ENCODE assay signal across 8 mouse cellular contexts in genomic region chr13:58806896-58807628, GRCm38 (mm10). TPM values are rescaled to one million over a fixed set of nuclear protein-coding genes. Genes with fewer than 3 reads are reported as not detected.
DNase-seq lines count a peak whose midpoint lies in the region; ATAC-seq and TF ChIP-seq lines count a peak whose summit lies in the region.

No protein-coding gene starts in this region.

- no peaks in the 10 kb centered on the region for H3K9me3 ChIP-seq in lung, embryonic 14.5 days (ENCODE audit: low read depth, low read length)
- H3K9me3 ChIP-seq in embryonic facial prominence, embryonic 15.5 days (replicated peaks), result no peaks in the 10 kb centered on the region
- H3K9me3 ChIP-seq in hindbrain, embryonic 11.5 days (ENCODE audit: control insufficient read depth, low read length), result no peaks in the 10 kb centered on the region

- H3K27ac ChIP-seq in lung, embryonic 14.5 days (ENCODE audit: low read depth), result no peak overlapping the region
- peak overlapping the region; percentile 75 for H3K27ac ChIP-seq in embryonic facial prominence, embryonic 15.5 days (replicated peaks)
- H3K27ac ChIP-seq in hindbrain, embryonic 11.5 days (ENCODE audit: low read depth, low read length), result peak overlapping the region; percentile 70

- peak overlapping the region; percentile 32 for H3K9ac ChIP-seq in lung, embryonic 14.5 days
- H3K9ac ChIP-seq in embryonic facial prominence, embryonic 15.5 days, result peak overlapping the region; percentile 52
- H3K9ac ChIP-seq in hindbrain, embryonic 11.5 days (ENCODE audit: low read depth, low read length), result peak overlapping the region; percentile 88

- under 1% methylated on average over 34 of the region's 34 CpGs for WGBS in lung, embryonic 14.5 days
- under 1% methylated on average over 34 of the region's 34 CpGs for WGBS in embryonic facial prominence, embryonic 15.5 days
- under 1% methylated on average over 34 of the region's 34 CpGs for WGBS in hindbrain, embryonic 11.5 days

- no peaks in the 10 kb centered on the region for H3K36me3 ChIP-seq in lung, embryonic 14.5 days (ENCODE audit: insufficient read depth)
- no peaks in the 10 kb centered on the region for H3K36me3 ChIP-seq in embryonic facial prominence, embryonic 15.5 days
- H3K36me3 ChIP-seq in hindbrain, embryonic 11.5 days (ENCODE audit: control insufficient read depth, insufficient read depth, low read length), result no peaks in the 10 kb centered on the region

- no peak for TF ChIP-seq CTCF in lung, embryonic 14.5 days (IDR thresholded peaks at IDR 0.05; ENCODE audit: low read depth)

- no peaks in the 10 kb centered on the region for H3K4me1 ChIP-seq in lung, embryonic 14.5 days (ENCODE audit: insufficient read depth)
- peaks cover 23% of the 10 kb centered on the region for H3K4me1 ChIP-seq in embryonic facial prominence, embryonic 15.5 days
- H3K4me1 ChIP-seq in hindbrain, embryonic 11.5 days (replicated peaks; ENCODE audit: control insufficient read depth, insufficient read depth, low read length), result no peaks in the 10 kb centered on the region

- H3K4me3 ChIP-seq in lung, embryonic 14.5 days (ENCODE audit: low read depth, low read length), result peak overlapping the region; percentile 43
- H3K4me3 ChIP-seq in embryonic facial prominence, embryonic 15.5 days (replicated peaks), result peak overlapping the region; percentile 52
- peak overlapping the region; percentile 74 for H3K4me3 ChIP-seq in hindbrain, embryonic 11.5 days (ENCODE audit: low read depth, low read length)

- peak overlapping the region; percentile 98 for H3K4me2 ChIP-seq in lung, embryonic 14.5 days
- peak overlapping the region; percentile 99 for H3K4me2 ChIP-seq in embryonic facial prominence, embryonic 15.5 days (replicated peaks)
- peak overlapping the region; percentile 98 for H3K4me2 ChIP-seq in hindbrain, embryonic 11.5 days (replicated peaks; ENCODE audit: low read depth, low read length)

- H3K27me3 ChIP-seq in lung, embryonic 14.5 days (ENCODE audit: insufficient read depth, low read length), result peaks cover 50% of the 10 kb centered on the region
- H3K27me3 ChIP-seq in embryonic facial prominence, embryonic 15.5 days, result peaks cover 61% of the 10 kb centered on the region
- H3K27me3 ChIP-seq in hindbrain, embryonic 11.5 days (ENCODE audit: control insufficient read depth, insufficient read depth, low read length), result peaks cover 14% of the 10 kb centered on the region; the same call in 1 of the 2 replicates

- peak; percentile 11 for DNase-seq in lung, embryonic 14.5 days
- DNase-seq in lung, adult 18-20 months, result no peak
- DNase-seq in hindbrain, embryonic 11.5 days (ENCODE audit: low spot score), result no peak
- peak; percentile 10 for DNase-seq in mesoderm, embryonic 11.5 days (ENCODE audit: low read depth, low spot score)
- DNase-seq in urinary bladder, postnatal 14 days (ENCODE audit: low spot score), result no peak
- DNase-seq in thymus, postnatal 10 days (ENCODE audit: low spot score in 2 of 2), result no peak
- no peak for DNase-seq in right cerebral cortex, postnatal 25 days

- peak; percentile 11; the same call in 1 of the 2 replicates for ATAC-seq in lung, embryonic 14.5 days (ENCODE audit: insufficient read depth)
- ATAC-seq in embryonic facial prominence, embryonic 15.5 days (ENCODE audit: insufficient number of reproducible peaks, low FRiP score, low TSS enrichment, low read depth), result no peak
- ATAC-seq in hindbrain, embryonic 11.5 days (ENCODE audit: low FRiP score), result peak; percentile 27

RNA-seq across cellular contexts. Expression of gene Ntrk2, which starts 0.7 kb away (rescaled TPM):
- 1.3 and 1.7 TPM in 2 replicates for polyA plus RNA-seq in lung, embryonic 14.5 days (2014; fragmentation: Nextera tagmentation; extraction: Ambion mirVana)
- 40.9 and 43.8 TPM in 2 replicates for polyA plus RNA-seq in embryonic facial prominence, embryonic 15.5 days (2015; fragmentation: Nextera tagmentation; extraction: Ambion mirVana)
- 51.5 and 54.3 TPM in 2 replicates for polyA plus RNA-seq in hindbrain, embryonic 11.5 days (2014; fragmentation: Nextera tagmentation; extraction: Ambion mirVana)

Comparison
In these comparisons a context has a peak if more than half of its experiments do, and no peak if none do; other contexts are left out.
1. DNase-seq: peak in lung, embryonic 14.5 days (single experiment) and mesoderm, embryonic 11.5 days (single experiment); none in lung, adult 18-20 months (0 of 2), hindbrain, embryonic 11.5 days (single experiment), urinary bladder, postnatal 14 days (single experiment), thymus, postnatal 10 days (0 of 2) and right cerebral cortex, postnatal 25 days (single experiment).
2. H3K9ac ChIP-seq: peak in every context shown above with its lines; median percentile 88 in hindbrain, embryonic 11.5 days; 52 in embryonic facial prominence, embryonic 15.5 days; 32 in lung, embryonic 14.5 days.
3. RNA of gene Ntrk2, which starts 0.7 kb away (polyA plus RNA-seq): 51.5 to 54.3 TPM in hindbrain, embryonic 11.5 days and 40.9 to 43.8 TPM in embryonic facial prominence, embryonic 15.5 days; 1.3 to 1.7 TPM in lung, embryonic 14.5 days; every median in the first group is over 10 times any median in the second.
4. Peak in every context shown above with its lines, with median percentiles within 50 percentile points of each other: H3K4me2 ChIP-seq and H3K4me3 ChIP-seq.